Mouse (Mus musculus): ENCODE results near the gene Hint1.
"Not testable (repeated sequence)": the region's sequence is repeated elsewhere in the genome, so short reads cannot be mapped to it uniquely, and the experiment has no call there.

Gene Hint1

DNA sequence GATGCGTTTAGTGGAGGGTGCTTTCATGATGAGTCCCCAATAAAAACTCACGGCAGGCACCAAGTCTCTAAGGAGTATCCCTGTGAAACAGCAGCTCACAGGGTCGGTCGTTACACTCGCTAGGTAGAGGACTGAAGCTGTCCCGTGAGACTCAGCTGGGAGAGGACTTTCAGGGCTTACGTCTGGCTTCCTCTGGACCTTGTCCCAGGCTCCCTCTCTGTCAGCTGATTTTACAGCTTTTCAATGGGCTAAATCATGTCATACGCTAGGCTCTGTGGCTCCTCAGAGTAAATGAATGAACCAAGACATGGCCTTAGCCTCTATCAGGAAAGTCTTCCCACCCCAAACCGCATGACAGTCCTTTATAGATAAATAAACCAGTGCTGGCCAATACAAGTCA, 28.4 kb downstream of the Hint1 start:
- no peak for DNase-seq (ENCODE audit: low read depth, low spot score)

DNA sequence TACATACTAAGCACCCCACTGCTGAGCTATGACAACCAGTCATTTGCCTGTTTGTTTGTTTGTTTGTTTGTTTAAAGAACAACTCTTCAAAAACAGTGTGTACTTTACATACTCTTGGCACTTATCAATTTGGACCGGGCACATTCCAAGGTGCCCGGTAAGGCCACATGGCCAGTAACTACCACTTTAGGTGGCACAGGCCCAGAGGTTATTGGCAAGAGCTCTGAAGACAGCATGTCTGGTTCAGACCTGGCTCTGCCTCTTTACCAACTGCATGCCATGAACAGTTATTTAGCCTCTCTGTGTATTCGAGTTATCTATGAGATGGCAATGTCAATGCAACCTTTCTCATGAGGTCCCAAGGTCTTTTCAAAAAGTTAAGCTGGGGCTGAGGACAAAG, 30.5 kb downstream of the Hint1 start:
- DNase-seq (ENCODE audit: low read depth, low spot score), result not testable (repeated sequence)

DNA sequence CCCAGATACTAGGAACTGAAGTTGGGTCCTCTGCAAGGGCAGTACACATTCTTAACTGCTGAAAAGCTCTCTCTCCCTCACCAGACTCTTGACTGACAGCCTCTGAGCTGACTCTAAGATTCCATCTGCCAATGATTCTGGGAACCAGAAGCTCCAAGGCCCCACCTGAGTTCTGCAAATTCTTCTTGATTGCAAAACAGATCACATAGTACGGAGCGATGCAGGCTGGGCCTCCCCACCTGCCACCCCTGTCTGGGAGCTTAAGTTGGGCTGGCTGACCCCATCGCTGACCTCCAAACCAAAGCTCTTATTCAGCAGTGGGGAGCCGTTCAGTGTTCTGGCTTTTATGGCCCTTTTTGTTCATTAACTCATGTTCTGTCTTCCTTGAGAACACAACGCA, 31.3 kb downstream of the Hint1 start:
- DNase-seq (ENCODE audit: low read depth, low spot score), result no peak

DNA sequence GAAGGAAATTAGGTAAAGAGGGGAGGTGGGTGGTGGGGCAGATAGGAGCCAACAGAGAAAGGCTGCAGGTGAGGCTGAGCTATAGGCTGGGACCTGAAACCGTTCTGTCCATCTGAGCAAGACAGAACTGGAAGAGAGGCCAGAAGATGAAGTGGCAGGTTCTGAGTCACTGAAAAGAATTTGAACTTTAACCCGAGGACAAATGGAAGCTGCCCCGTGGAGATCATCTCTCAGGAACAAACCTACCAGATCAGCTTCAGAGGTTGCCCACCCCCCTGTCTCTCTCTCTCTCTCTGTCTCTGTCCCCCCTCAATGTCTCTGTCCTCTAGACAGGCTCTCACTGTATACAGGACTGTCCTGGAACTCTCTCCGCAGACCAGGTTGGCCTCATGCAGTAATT, 33.5 kb downstream of the Hint1 start:
- DNase-seq (ENCODE audit: low read depth, low spot score), result no peak

DNA sequence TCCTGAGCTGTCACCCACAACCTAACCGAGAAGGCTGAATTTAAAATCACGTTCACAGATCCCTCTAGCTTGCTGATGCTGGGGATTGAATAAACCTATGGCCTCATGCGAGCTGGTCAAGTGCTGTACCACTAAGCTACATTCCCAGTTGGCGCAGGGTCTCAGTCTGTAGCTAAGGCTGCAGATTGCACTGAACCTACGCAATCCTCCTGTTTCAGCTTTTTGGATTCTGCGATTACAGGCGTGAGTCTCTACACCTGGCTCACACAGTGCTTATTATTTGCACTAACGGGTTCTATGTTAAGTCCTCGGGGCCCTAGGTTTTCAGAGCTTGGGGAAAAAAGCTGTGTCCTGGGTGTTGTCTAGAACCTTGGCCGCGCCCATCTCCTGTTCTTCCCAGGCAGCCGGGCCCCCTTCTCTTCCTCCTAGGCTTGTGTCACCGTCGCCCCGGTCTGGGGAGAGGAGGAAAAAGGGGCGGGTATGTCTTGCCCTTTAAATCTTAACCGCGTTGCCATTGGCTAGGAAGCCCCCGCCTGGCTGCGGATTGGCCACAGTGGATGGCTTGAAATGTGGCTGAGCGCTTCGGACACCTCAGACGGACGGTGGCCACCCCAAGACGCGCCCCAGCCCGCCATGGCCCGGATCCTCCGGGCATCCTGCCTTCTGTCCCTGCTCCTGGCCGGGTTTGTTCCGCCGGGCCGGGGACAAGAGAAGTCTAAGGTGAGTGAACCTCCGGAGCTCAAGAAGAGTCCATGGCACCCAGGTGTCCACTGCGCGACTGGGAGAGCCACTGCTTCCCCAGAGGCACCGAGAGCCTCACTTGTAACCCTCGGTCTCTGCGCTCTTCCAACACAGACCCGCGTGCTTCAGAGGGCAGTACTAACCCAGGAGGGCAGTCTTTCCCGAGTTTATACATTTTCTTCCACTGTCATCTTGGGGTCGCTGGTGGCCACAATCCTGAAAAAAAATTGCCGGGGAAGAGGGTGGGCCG, 36.4 kb downstream of the Hint1 start, which contains the start of gene Gpx3:
Gene Gpx3, plus strand, starts transcription at position 121 of the 991 bp plus-strand sequence.
- peak; percentile 84 for DNase-seq (ENCODE audit: low read depth, low spot score)

DNA sequence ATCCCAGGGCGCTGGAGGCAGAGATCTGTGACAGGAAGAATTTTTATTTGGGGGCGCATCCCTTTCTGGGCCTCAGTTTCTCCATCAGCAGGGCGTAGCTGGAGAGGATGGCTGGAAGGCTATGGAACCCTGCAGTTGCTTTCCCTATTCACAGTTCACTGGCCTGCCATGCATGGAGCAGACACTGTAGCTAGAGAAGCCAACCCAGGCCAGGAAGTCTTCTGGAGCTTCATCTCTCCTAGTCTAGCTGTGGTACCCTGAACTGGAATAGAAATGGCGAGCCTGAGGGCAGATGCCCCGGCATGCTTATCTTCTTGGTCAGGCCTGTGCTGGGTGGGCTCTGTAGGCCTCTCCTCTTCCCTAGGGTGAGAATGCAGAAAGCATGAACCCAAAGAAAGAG, 37.2 kb downstream of the Hint1 start:
- no peak for DNase-seq (ENCODE audit: low read depth, low spot score)

DNA sequence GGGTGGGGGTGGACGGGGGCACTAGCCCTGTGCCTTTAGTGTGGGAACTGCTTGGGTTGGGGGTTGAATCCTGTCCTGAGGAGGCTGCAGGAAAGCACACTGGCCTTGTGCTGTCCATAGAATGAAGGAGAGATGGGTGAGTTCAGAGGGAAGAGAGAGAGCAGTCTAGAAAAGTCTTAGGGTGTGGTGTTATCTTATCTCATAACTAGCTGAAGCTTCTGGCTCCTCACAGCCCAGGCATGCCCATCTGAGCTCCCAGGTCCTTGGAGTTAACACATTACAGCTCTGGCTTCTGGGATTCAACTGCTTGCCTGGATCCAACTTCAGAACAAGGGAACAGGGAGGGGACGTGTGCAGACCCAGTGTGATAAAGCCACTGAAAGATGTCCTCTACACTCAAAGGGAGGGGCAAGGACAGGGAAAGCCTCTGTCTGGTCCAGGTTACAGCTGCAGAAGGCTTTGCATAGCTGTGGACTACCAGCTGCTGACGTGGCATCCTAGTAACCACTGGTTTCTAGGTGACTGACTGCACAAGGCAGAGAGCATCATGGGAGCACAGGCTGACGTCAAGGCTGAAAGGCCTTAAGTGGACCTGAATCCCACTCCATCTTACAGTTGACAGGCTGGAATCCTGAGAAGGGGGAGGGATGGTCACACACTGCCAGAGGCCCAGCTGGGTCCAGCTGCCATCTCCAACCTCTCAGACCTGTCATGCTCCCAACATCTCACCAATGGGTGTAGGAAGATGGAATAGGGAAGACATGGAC, 37.9 kb downstream of the Hint1 start:
- peak; percentile 15 for DNase-seq (ENCODE audit: low read depth, low spot score)

DNA sequence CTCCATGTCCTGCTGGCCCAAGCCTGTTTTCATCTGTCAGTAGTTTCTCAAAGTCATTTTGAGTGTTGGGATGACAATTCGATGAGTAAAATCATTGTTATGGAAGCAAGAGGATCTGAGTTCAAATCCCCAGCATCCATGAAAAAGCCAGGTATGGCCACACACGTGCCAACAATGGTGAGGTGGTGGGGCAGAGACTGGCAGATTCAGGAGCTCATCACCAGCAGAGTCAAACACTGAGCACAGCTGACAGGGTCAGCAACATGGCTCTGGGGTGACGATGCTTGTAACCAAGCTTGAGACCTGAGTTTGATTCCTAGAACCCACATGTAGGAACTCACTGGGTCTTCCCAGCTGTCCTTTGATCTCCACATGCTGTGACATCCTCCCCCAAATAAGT, 38.9 kb downstream of the Hint1 start:
- no peak for DNase-seq (ENCODE audit: low read depth, low spot score)

DNA sequence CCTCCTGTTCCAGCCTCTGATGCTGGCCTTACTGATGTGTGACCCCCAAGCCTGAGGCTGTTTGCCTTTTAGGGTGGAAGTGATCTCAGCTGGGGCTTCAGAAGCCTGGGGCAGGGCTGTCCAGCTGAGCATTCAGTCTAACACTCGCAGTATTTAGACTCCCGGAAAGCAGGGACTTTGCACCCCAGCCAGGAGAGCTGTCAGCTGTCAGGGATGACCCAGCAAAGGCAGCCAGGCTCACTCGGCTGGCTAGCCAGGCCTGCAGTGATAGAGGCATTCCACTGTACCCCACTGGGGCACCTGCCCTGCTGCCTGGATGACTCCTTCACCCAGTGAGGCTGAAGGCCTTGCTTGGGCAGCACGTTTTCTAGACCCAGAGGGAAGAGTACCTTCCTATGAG, 39.7 kb downstream of the Hint1 start:
- DNase-seq (ENCODE audit: low read depth, low spot score), result no peak

DNA sequence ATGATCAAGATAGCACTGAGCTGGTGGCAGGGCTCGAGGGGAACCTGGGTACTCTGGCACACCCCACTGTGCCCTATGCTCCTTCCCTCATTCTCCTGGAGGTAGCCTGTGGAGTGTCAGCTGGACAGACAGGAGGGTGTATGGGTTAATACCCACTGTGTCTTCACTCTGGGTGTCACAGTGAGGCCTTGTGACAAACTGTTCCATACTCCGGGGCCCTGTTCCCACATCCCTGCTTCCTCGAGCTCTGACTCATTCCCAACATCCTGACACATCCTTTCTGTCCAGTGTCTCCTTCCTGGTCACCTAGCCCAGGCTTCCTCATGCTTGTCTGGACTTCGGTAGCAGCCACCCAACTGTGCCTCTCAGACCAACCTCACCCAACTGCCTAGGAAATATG, 40.3 kb downstream of the Hint1 start:
- DNase-seq (ENCODE audit: low read depth, low spot score), result no peak

DNA sequence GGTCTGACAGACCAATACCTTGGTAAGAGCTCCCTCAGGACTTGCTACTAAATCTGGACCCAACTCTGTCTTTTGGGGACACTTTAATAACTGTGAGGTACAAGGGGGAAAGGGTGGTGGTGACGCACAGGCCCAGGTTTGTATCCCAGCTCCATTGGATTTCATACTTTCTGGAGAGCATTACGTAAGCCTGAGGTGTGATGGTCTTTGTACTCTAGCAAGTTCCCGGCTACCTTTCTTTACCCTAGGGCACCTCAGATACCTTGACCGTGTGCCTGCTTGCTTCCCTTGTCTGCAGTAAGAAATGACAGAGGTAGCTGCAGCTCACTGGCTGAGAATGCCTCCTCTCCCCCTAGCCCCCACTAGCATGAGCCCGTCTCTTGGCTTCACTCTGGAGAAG, 41.1 kb downstream of the Hint1 start:
- DNase-seq (ENCODE audit: low read depth, low spot score), result no peak

DNA sequence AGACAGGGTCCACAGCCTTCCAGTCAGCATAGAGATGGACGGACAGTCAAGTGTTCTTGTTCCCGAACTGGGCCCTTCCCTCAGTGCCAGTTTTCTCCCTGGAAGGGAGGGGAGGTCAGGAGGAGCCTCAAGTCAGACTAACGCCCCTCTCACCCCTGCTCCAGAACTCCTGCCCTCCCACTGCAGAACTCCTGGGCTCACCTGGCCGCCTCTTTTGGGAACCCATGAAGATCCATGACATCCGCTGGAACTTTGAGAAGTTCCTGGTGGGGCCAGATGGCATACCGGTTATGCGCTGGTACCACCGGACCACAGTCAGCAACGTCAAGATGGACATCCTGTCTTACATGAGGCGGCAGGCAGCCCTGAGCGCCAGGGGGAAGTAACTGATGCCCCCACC, 43.1 kb downstream of the Hint1 start:
- no peak for DNase-seq (ENCODE audit: low read depth, low spot score)

DNA sequence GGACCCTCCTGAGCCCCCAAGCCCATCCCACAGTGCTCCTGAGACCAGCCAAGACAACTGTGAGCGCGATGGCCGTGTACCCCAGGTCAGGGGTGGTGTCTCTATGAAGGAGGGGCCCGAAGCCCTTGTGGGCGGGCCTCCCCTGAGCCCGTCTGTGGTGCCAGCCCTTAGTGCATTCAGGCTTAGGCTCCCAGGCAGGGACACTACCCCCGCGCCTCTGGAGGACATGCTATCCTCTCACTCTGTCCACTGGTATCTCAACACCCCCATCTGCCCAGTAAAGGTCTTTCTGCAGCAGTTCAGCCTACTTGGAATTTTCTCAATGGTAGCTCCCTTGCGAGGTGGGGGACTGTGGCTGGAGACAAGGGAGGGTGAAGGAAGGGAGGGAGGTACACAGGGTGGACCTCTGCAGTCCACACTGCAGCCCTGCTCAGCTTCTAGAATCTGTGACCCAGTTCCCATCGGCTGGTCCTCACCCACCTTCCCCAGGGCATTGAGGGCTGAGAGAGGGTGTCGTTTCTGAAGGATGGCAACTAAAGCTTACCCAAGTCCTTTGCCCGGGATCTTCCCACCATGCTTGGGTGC, 44.0 kb downstream of the Hint1 start:
- DNase-seq (ENCODE audit: low read depth, low spot score), result no peak

DNA sequence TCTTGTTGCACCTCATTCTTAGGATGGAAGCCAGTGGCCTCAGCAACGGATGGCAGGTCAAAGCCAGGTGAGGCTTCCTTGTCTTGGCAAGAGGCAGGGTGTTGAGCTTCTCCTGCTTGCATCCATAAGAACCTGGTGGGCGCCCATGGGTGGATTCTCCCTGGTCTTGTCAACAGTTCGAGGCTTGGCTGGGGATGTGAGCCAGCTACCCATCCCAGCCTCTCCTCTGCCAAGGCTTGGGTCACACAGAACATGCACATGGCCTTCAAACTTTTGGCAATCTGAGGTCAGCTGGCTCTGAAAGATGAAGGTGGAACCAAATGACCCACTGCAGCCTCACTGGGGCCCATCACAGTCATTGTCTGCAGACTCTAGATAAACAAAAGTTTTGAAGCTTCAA, 45.0 kb downstream of the Hint1 start:
- no peak for DNase-seq (ENCODE audit: low read depth, low spot score)

DNA sequence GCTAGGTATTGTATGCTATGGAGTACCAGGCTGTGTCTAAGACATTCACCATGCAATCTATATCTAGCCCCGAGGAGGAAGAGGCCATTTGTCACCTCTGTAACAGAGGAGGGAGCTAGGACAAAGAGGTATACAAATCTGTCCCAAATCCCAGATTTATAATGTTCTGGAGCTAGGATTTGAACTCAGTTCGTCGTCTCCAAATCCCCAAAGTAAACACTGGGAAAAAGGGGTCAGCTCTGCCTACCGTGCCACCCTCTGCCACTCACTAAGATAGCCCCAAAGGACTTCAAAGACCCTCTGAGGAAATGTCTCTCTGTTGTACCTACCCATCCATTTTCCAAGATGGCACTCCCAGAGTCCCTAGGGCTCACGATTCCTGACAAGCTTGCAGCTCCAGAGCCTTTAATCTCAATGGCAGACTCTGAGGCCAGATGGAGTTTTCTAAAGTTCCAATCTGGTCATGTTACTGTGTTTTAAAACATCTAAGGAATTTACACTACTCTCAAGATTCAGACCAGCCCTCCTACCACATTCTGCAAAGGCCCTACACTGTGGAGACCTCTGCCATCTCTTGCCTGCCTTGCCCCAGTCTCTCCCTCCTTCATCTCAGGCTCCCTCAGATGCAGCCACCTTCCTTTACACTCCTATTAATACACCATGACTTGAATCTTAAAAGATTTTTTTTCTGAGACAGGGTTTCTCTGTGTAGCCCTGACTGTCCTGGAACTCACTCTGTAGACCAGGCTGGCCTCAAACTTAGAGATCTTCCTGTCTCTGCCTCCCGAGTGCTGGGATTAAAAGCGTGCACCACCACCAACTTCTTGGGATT, 45.7 kb downstream of the Hint1 start:
- no peak for DNase-seq (ENCODE audit: low read depth, low spot score)

DNA sequence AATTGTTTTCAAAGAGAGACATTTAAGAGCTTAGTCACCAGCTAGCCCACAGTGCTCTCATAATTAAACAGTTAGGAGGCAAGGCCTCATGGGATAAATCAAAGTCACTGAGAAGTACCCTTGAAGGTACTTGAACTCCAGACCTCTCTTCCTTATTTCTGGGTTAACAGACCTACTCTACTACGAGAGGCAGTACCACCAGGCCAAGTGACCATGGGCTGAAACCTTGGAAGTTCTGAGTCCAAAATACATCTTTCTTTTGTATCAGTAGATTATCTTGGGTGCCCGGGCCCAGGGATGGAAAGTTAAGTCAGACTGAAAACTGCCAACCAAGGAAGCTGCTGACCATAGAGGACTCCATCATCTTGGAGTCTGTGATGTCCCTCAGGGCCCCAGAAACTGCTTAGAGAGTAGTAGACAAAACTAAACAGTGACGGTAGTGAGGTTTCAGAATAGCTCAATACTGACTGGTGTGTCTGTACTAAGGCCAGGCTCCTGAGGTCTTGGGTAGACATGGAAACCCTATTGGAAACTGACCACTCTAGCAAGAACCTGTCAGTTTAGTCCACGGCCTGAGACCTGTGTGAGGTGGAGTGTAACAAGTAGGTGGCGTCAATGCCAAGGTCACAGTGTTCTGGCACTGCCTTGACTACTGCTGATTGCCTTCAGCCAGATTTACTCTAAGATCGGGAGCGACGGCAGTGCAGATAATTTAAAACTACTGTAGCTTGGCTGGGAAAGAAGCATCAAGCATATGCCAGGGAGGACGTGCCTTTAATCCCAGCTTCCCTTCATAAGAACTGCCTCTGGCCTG, 46.5 kb downstream of the Hint1 start:
- DNase-seq (ENCODE audit: low read depth, low spot score), result no peak

DNA sequence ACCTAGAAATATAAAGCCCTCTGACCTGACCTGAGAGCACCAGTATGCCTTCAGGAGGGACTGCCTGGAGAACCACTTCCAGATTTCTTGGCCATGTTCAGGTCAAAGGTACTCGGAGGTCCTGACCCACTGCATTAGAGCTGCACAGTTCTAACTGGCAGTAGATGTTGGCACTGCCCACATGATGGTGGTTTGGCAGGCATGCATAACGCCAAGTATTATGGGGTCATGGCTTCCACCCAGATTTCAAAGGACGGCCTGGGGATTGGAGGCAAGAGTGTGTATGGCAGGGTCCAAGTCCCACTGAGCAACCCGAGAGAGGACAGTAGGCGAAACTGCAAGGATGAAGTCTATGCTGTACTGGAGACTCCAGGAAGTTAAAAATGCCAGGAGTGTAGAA, 47.7 kb downstream of the Hint1 start:
- DNase-seq (ENCODE audit: low read depth, low spot score), result no peak

DNA sequence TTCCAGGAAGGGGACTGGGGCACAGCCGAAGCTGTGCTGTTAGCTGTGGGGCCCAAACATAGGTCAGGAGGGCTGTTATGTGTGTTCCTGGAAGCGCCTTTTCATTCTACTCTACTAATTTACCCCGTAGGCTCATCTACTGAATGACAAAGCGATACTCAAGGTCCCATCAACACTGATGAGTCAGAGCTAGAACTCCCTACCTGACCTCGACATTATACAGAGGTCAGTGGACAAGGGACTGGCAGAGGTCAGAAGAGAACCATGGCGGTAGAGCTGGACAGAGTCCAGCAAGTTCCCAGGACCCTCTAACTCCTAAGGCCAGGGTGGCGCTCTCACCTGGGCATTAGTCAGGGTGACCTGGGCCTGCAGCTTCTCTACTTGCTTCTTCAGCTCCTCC, 51.3 kb downstream of the Hint1 start:
- DNase-seq (ENCODE audit: low read depth, low spot score), result no peak

DNA sequence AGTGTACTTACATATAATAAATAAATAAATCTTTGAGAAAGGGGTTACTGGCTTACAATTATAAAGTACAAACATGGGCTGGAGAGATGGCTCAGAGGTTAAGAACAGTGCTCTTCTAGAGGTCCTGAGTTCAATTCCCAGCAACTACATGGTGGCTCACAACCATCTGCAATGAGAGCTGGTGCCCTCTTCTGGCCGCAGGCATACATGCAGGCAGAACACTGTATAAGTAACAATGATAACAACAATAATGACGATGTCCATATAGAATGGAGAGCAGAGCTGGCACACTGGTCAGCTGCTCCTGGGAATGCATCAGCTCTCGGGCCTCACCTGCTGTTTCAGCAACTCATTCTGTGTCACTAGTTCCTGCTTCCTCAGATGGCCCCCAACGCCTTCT, 52.1 kb downstream of the Hint1 start:
- peak; percentile 48 for DNase-seq (ENCODE audit: low read depth, low spot score)

Data from R1 (cell line).